Mouse (Mus musculus) gastrocnemius, postnatal 14 days (tissue): Measurements from ENCODE around the gene Hdac10. TPM values are rescaled to one million over a fixed set of nuclear protein-coding genes. Genes with fewer than 3 reads are reported as not detected.
A peak's percentile ranks its signal among the peaks of the same experiment; 100 is the strongest.

Experiments used
- DNase-seq: peaks from one replicate; pipeline ENCODE4 v3.0.0; 2021; ENCODE audit warnings: mixed read lengths
- intact Hi-C: fragments of 180-260 bp; cut with DNase I; formaldehyde crosslinking; loops from one replicate; pipeline ENCODE4 v1.15.1; 2025; ENCODE audit warnings: low total_unique reads
- total RNA-seq, 2 experiments: library from RNA; stranded (reverse); gene quantifications; 2 replicates each; pipeline ENCODE4 v1.2.3; 2021

The Hdac10 gene
- total RNA-seq, 2 experiments from 2014 or later = 5.6 to 6.2 TPM

- no peak for DNase-seq
- intact Hi-C loops = no loop called here
Measured at GRCm38 (mm10) chr15:89127364-89127940, 1.0 kb downstream of the Hdac10 start.

- intact Hi-C loops = no loop called here
- DNase-seq = no peak
Measured at GRCm38 (mm10) chr15:89126622-89127021, 1.9 kb downstream of the Hdac10 start.

- intact Hi-C loops = no loop called here
- no peak for DNase-seq
Measured at GRCm38 (mm10) chr15:89125351-89125750, 3.1 kb downstream of the Hdac10 start.

- intact Hi-C loops = no loop called here
- no peak for DNase-seq
Measured at GRCm38 (mm10) chr15:89124312-89124711, 4.2 kb downstream of the Hdac10 start.

GRCm38 (mm10) chr15:89123595-89123994 lies 4.9 kb downstream of the Hdac10 start:
- intact Hi-C loops = no loop called here
- DNase-seq = no peak

- intact Hi-C loops = no loop called here
- DNase-seq = peak; percentile 94
Measured at GRCm38 (mm10) chr15:89122649-89123366, 5.7 kb downstream of the Hdac10 start, which contains the start of gene Tubgcp6. Gene Tubgcp6, minus strand, starts transcription at chr15:89123112.

GRCm38 (mm10) chr15:89118007-89118406 lies 10.5 kb downstream of the Hdac10 start:
- DNase-seq = no peak
- intact Hi-C loops = no loop called here

GRCm38 (mm10) chr15:89110147-89110546 lies 18.4 kb downstream of the Hdac10 start:
- DNase-seq = no peak

GRCm38 (mm10) chr15:89106976-89107375 lies 21.5 kb downstream of the Hdac10 start:
- intact Hi-C loops = no loop called here
- DNase-seq = no peak

More at GRCm38 (mm10) chr15:89110147-89110546, 18.4 kb downstream of the Hdac10 start:
- intact Hi-C loops = no loop called here

GRCm38 (mm10) chr15:89106073-89106472 lies 22.4 kb downstream of the Hdac10 start:
- no peak for DNase-seq
- intact Hi-C loops = no loop called here

GRCm38 (mm10) chr15:89104425-89104824 lies 24.1 kb downstream of the Hdac10 start:
- DNase-seq = no peak
- intact Hi-C loops = no loop called here

GRCm38 (mm10) chr15:89103921-89104320 lies 24.6 kb downstream of the Hdac10 start:
- no peak for DNase-seq
- intact Hi-C loops = no loop called here

GRCm38 (mm10) chr15:89102646-89103045 lies 25.9 kb downstream of the Hdac10 start:
- intact Hi-C loops = no loop called here
- no peak for DNase-seq

- peak; percentile 32 for DNase-seq
- intact Hi-C loops = no loop called here
Measured at GRCm38 (mm10) chr15:89100823-89101222, 27.7 kb downstream of the Hdac10 start.

- intact Hi-C loops = no loop called here
- no peak for DNase-seq
Measured at GRCm38 (mm10) chr15:89098616-89099015, 29.9 kb downstream of the Hdac10 start.

GRCm38 (mm10) chr15:89097450-89097849 lies 31.1 kb downstream of the Hdac10 start:
- intact Hi-C loops = no loop called here

GRCm38 (mm10) chr15:89092181-89092580 lies 36.3 kb downstream of the Hdac10 start:
- no peak for DNase-seq
- intact Hi-C loops = no loop called here

More at GRCm38 (mm10) chr15:89097450-89097849, 31.1 kb downstream of the Hdac10 start:
- no peak for DNase-seq

- DNase-seq = no peak
- intact Hi-C loops = no loop called here
Measured at GRCm38 (mm10) chr15:89090662-89091061, 37.8 kb downstream of the Hdac10 start.

- intact Hi-C loops = no loop called here
- DNase-seq = peak; percentile 39
Measured at GRCm38 (mm10) chr15:89089248-89090051, 39.0 kb downstream of the Hdac10 start.

GRCm38 (mm10) chr15:89088607-89089247 lies 39.8 kb downstream of the Hdac10 start, which contains the start of gene Selenoo:
Gene Selenoo, plus strand, starts transcription at chr15:89089084.
- peak; percentile 93 for DNase-seq
- intact Hi-C loops = no loop called here
